Mouse (Mus musculus) testis, adult 2 months (tissue): ENCODE data around the gene Nat9. TPM values are rescaled to one million over a fixed set of nuclear protein-coding genes. Genes with fewer than 3 reads are reported as not detected.

Experiments used
- H3K27ac ChIP-seq: fragments of 200-500 bp; 2 replicates; pipeline ENCODE4 v1.5.1; 2012; ENCODE audit warnings: low read depth, low read length; ENCODE audit not compliant: control insufficient read depth, insufficient read depth
- H3K27me3 ChIP-seq: fragments of 200-500 bp; 2 replicates; pipeline ENCODE4 v1.6.1; 2012; ENCODE audit warnings: mild to moderate bottlenecking, low read length, moderate library complexity; ENCODE audit not compliant: control insufficient read depth, insufficient read depth
- H3K36me3 ChIP-seq: fragments of 200-500 bp; 2 replicates; pipeline ENCODE4 v1.6.1; 2012; ENCODE audit warnings: mild to moderate bottlenecking, low read length; ENCODE audit not compliant: control insufficient read depth, insufficient read depth
- H3K4me1 ChIP-seq: fragments of 200-500 bp; 2 replicates; pipeline ENCODE4 v1.6.1; 2012; ENCODE audit warnings: low read length; ENCODE audit not compliant: control insufficient read depth, insufficient read depth
- H3K4me3 ChIP-seq: fragments of 200-500 bp; 2 replicates; pipeline ENCODE4 v1.5.1; 2012; ENCODE audit warnings: low read depth, mild to moderate bottlenecking, low read length, moderate library complexity, mixed read lengths; ENCODE audit not compliant: control insufficient read depth
- CTCF ChIP-seq: fragments of 200-500 bp; IDR thresholded peaks from 2 replicates; pipeline ENCODE4 v1.5.1; 2012; ENCODE audit warnings: low read depth, mild to moderate bottlenecking, inconsistent platforms, low read length, moderate library complexity; ENCODE audit not compliant: control insufficient read depth, insufficient read depth, insufficient replicate concordance
- POLR2A ChIP-seq: fragments of 200-500 bp; IDR thresholded peaks from 2 replicates; pipeline ENCODE4 v1.6.1; 2012; ENCODE audit warnings: low read depth, mild to moderate bottlenecking, inconsistent platforms, low read length, moderate library complexity; ENCODE audit not compliant: control insufficient read depth
- polyA plus RNA-seq: library from polyadenylated mRNA; depleted of rRNA; stranded (reverse); fragments of >200 nt; gene quantifications from 2 replicates; pipeline ENCODE4 v1.2.3, GENCODE M21; 2012

The Nat9 gene
- polyA plus RNA-seq, 1 experiment = 106 TPM

- TF ChIP-seq POLR2A = no peak
- no peak for TF ChIP-seq CTCF
- H3K27ac ChIP-seq = no peak overlapping the region
- no peaks in the 10 kb centered on the region for H3K36me3 ChIP-seq
- H3K4me3 ChIP-seq = no peak overlapping the region
- no peaks in the 10 kb centered on the region for H3K4me1 ChIP-seq
- H3K27me3 ChIP-seq = no peaks in the 10 kb centered on the region
Observed at GRCm38 (mm10) chr11:115223451-115223850, 35.8 kb upstream of the Nat9 start.

GRCm38 (mm10) chr11:115222570-115222969 lies 34.9 kb upstream of the Nat9 start:
- Histone ChIP-seq H3K4me3 (no peak overlapping the region), H3K27me3 (no peaks in the 10 kb centered on the region), H3K36me3 (no peaks in the 10 kb centered on the region), H3K27ac (no peak overlapping the region), H3K4me1 (no peaks in the 10 kb centered on the region)
- TF ChIP-seq CTCF (no peak), POLR2A (no peak)

- H3K27me3 ChIP-seq = no peaks in the 10 kb centered on the region
- no peaks in the 10 kb centered on the region for H3K4me1 ChIP-seq
- no peak for TF ChIP-seq CTCF
- TF ChIP-seq POLR2A = no peak
- H3K27ac ChIP-seq = no peak overlapping the region
- H3K4me3 ChIP-seq = no peak overlapping the region
- no peaks in the 10 kb centered on the region for H3K36me3 ChIP-seq
Observed at GRCm38 (mm10) chr11:115222077-115222476, 34.4 kb upstream of the Nat9 start.

- Histone ChIP-seq H3K27me3 (no peaks in the 10 kb centered on the region), H3K36me3 (no peaks in the 10 kb centered on the region), H3K4me1 (no peaks in the 10 kb centered on the region), H3K27ac (no peak overlapping the region), H3K4me3 (no peak overlapping the region)
- no peak for TF ChIP-seq CTCF
- TF ChIP-seq POLR2A = no peak
Observed at GRCm38 (mm10) chr11:115219685-115220084, 32.0 kb upstream of the Nat9 start.

GRCm38 (mm10) chr11:115219263-115219662 lies 31.6 kb upstream of the Nat9 start:
- Histone ChIP-seq H3K36me3 (no peaks in the 10 kb centered on the region), H3K27me3 (no peaks in the 10 kb centered on the region), H3K4me3 (no peak overlapping the region), H3K27ac (no peak overlapping the region), H3K4me1 (no peaks in the 10 kb centered on the region)
- no peak for TF ChIP-seq POLR2A
- TF ChIP-seq CTCF = no peak

GRCm38 (mm10) chr11:115217439-115218410 lies 30.1 kb upstream of the Nat9 start:
- no peak overlapping the region for H3K4me3 ChIP-seq
- no peaks in the 10 kb centered on the region for H3K27me3 ChIP-seq
- H3K4me1 ChIP-seq = no peaks in the 10 kb centered on the region
- H3K36me3 ChIP-seq = no peaks in the 10 kb centered on the region
- no peak overlapping the region for H3K27ac ChIP-seq
- TF ChIP-seq POLR2A = no peak
- no peak for TF ChIP-seq CTCF

- Histone ChIP-seq H3K27me3 (no peaks in the 10 kb centered on the region), H3K36me3 (no peaks in the 10 kb centered on the region), H3K4me1 (no peaks in the 10 kb centered on the region), H3K4me3 (no peak overlapping the region), H3K27ac (no peak overlapping the region)
- no peak for TF ChIP-seq POLR2A
- no peak for TF ChIP-seq CTCF
Observed at GRCm38 (mm10) chr11:115215123-115215522, 27.5 kb upstream of the Nat9 start.
